Mouse (Mus musculus) midbrain, embryonic 14.5 days (tissue): Measurements from ENCODE around the gene Tprkb. TPM values are rescaled to one million over a fixed set of nuclear protein-coding genes. Genes with fewer than 3 reads are reported as not detected.
"Not testable (repeated sequence)": the region's sequence is repeated elsewhere in the genome, so short reads cannot be mapped to it uniquely, and the experiment has no call there.

ENCODE experiments used
- ATAC-seq: fragments of 200-750 bp; cut with Nextera tagmentation; 2 replicates; pipeline ENCODE4 v1.8.0; 2017; ENCODE audit warnings: moderate number of reproducible peaks, moderate library complexity; ENCODE audit not compliant: low FRiP score, low TSS enrichment
- DNase-seq: peaks from one replicate; pipeline ENCODE4 v3.0.0-alpha.2; 2015
- H3K27ac ChIP-seq: fragments of 300-500 bp; sonication (generic); replicated peaks from 2 replicates; pipeline ENCODE4 v1.5.1; 2014; ENCODE audit warnings: mild to moderate bottlenecking, low read depth, low read length, moderate library complexity
- H3K27me3 ChIP-seq: fragments of 300-500 bp; sonication (generic); 2 replicates; pipeline ENCODE4 v1.6.1; 2014; ENCODE audit warnings: low read length, control low read depth, mixed read lengths; ENCODE audit not compliant: control insufficient read depth, insufficient read depth
- H3K36me3 ChIP-seq: fragments of 300-500 bp; sonication (generic); 2 replicates; pipeline ENCODE4 v1.6.1; 2014; ENCODE audit warnings: low read length, control low read depth; ENCODE audit not compliant: control insufficient read depth, insufficient read depth
- H3K4me1 ChIP-seq: fragments of 300-500 bp; sonication (generic); 2 replicates; pipeline ENCODE4 v1.6.1; 2014; ENCODE audit warnings: mild to moderate bottlenecking, antibody characterized with exemption, low read length, control low read depth; ENCODE audit not compliant: control insufficient read depth, insufficient read depth
- H3K4me2 ChIP-seq: fragments of 300-500 bp; sonication (generic); 2 replicates; pipeline ENCODE4 v1.6.1; 2014; ENCODE audit warnings: mild to moderate bottlenecking, low read length, moderate library complexity
- H3K4me3 ChIP-seq: fragments of 300-500 bp; sonication (generic); replicated peaks from 2 replicates; pipeline ENCODE4 v1.5.1; 2014; ENCODE audit warnings: low read depth, low read length
- H3K9ac ChIP-seq: fragments of 300-500 bp; sonication (generic); replicated peaks from 2 replicates; pipeline ENCODE4 v1.6.1; 2014; ENCODE audit warnings: mild to moderate bottlenecking, low read length, moderate library complexity
- H3K9me3 ChIP-seq: fragments of 300-500 bp; sonication (generic); 2 replicates; pipeline ENCODE4 v1.6.1; 2016; ENCODE audit warnings: low read length, control low read depth, mixed read lengths; ENCODE audit not compliant: control insufficient read depth
- WGBS: fragments of 180-500 bp; shearing (Covaris S2); extraction: QIAGEN DNeasy Blood & Tissue Kit; methylation state at CpG from one replicate; pipeline ENCODE4 v1.1.7; 2014; 5-methylcytosine and 5-hydroxymethylcytosine counted together
- polyA plus RNA-seq: library from polyadenylated mRNA; unstranded; fragments of >200 nt; fragmentation: Nextera tagmentation; extraction: Ambion mirVana; gene quantifications from 2 replicates; pipeline ENCODE4 v1.2.1, GENCODE M21; 2014

Tprkb gene
- polyA plus RNA-seq, 1 experiment from 2014 or later, result 50.7 TPM

DNA sequence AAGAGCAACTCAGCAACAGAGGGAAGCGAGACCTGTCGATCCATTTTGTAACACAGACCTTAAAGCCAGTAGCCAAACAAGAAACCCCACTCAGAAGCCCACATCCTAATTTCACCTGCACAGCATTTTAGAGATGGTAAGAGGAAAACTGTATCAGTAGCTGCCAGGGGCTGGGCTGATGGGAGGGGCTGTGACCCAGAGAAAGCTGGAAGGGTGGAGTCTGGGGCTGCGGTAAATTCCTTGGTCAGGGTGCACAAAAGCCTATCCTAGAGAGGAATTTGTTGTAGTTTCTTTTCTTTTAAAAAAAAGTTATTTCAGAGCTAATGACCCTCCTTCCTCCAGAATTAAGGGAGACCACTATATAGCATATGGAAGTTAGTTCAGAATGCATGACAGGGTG is 30.8 kb downstream of the Tprkb start:
- Histone ChIP-seq H3K27me3 (no peaks in the 10 kb centered on the region), H3K36me3 (peaks cover 47% of the 10 kb centered on the region), H3K4me3 (no peak overlapping the region), H3K4me1 (no peaks in the 10 kb centered on the region), H3K9me3 (no peaks in the 10 kb centered on the region), H3K9ac (no peak overlapping the region), H3K27ac (no peak overlapping the region), H3K4me2 (no peak overlapping the region)
- DNase-seq (no peak), ATAC-seq (no peak)
- 98% methylated on average over 3 of the region's 3 CpGs for WGBS

DNA sequence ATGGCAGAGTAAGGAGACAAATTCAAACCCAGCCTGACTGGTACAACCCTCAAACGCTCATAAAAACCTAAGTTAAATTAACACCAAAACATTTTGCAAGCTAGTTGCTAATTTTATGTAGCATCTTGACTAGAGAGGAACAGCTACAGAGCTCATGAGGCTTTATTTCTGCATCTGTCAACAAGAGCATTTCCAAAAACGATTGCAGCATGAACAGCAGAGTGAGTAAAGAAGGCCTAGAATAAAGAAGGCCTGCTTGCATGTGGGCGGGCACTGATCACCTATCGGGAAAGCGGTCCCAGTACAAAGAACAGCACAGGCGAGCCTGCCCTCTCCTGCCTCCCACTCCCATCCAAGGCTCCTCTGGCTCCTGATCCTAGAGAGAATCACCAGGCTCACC is 36.9 kb downstream of the Tprkb start:
- Histone ChIP-seq H3K4me3 (no peak overlapping the region), H3K27ac (no peak overlapping the region), H3K36me3 (peaks cover 94% of the 10 kb centered on the region), H3K27me3 (no peaks in the 10 kb centered on the region), H3K4me1 (no peaks in the 10 kb centered on the region), H3K9ac (no peak overlapping the region), H3K4me2 (no peak overlapping the region), H3K9me3 (no peaks in the 10 kb centered on the region)
- WGBS, result 86% methylated on average over 6 of the region's 6 CpGs
- no peak for DNase-seq
- no peak for ATAC-seq

DNA sequence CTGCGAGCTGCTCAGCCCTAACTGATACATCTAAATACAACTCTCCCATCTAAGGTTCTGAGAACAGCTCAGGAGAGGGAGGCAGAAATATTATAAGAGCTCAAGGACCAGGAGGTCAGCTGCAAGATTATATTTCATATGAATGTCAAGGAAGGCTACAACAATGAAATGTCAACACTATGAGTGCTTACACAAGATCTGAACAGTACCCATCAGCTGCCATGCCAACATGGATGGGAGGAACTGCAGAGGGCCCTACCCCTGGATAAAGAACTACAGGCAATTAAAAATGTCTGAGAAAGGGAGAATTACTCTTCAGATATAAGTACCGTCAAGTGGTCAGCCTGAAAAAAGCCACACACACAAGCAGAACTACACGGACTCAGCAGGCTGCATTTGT is 45.9 kb downstream of the Tprkb start:
- Histone ChIP-seq H3K9me3 (no peaks in the 10 kb centered on the region), H3K36me3 (peaks cover 55% of the 10 kb centered on the region), H3K27me3 (no peaks in the 10 kb centered on the region), H3K4me3 (no peak overlapping the region), H3K27ac (no peak overlapping the region), H3K9ac (no peak overlapping the region), H3K4me2 (no peak overlapping the region), H3K4me1 (peaks cover 11% of the 10 kb centered on the region)
- ATAC-seq (no peak), DNase-seq (no peak)
- 89% methylated on average over 3 of the region's 3 CpGs for WGBS

DNA sequence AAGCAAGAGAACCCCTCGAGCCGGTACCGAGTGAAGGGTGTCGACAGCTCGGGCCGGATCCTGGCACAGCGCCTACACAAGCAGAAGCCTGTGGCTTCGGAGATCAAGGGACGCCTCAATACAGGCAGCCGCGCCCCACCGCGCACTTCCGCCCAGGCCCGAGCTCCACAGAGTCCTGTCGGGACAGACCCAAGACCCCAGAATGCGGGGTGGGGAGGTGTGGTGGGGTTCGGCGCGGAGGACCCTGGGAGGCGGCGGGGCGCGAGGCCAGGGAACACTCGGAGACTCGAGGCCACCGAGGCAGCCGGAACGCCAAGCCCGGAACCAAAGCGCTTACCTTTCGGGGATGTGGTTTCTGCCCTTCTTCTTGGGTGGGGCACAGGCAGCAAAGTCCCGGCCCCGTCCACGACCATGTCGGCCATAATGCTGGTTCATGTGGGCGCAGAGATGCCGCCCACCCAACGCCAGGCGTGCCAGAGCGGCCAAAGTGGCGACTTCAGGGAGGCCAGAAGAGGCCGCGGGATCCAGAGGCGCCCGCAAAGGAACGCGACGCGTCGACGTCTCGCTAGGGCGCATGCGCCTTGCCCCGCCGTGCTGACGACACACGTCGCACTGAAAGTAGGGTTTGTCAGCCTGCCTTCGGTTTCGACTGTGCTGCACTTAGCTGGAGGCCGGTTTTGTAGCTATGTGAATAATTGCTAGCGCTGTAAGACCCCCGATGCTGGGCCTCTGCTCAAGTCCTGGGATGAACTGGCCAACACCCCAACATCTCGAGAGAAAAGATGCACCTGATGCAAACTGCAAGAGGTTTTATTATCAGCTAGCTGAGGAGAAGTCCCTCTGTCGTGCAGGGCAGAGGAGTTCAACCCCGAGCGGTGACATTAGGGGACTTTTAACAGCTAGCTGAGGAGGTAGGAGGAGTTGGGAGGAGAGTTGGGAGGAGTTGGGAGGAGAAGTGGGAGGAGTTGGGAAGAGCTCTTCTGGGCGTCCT is 49.7 kb downstream of the Tprkb start, which contains the start of gene Dusp11:
TSS of gene Dusp11 (minus strand) at position 567 of the 991 bp plus-strand sequence.
- Histone ChIP-seq H3K4me3 (peak within 1 kb of the TSS; percentile 81), H3K36me3 (peaks cover 22% of the 10 kb centered on the region), H3K4me2 (peak within 1 kb of the TSS; percentile 82), H3K9ac (peak within 1 kb of the TSS; percentile 89), H3K27ac (peak within 1 kb of the TSS; percentile 92), H3K4me1 (peaks cover 11% of the 10 kb centered on the region), H3K27me3 (no peaks in the 10 kb centered on the region), H3K9me3 (no peaks in the 10 kb centered on the region)
- DNase-seq, result peak; percentile 98
- WGBS, result under 1% methylated on average over 70 of the region's 70 CpGs
- peak; percentile 96 for ATAC-seq

DNA sequence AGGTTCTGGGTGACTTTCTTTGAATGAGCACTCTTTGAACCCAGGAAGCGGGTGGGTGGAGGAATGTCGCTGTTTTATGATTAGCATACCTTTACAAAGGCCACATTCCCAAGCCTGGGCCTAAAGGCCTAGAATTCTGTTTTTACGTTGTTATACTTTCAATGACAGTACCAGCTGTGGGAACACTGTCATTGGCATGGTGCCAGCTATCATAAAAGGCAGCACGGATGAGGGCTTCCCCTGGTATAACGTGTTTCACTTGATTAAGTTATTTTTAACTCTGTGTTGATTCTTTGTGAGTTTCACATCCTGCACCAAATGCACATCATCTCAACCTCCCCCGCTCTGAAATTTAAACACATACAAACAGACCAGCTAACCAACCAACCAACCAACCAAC is 54.4 kb downstream of the Tprkb start:
- H3K4me2 ChIP-seq, H3K9me3 ChIP-seq, H3K9ac ChIP-seq, H3K27ac ChIP-seq, H3K4me1 ChIP-seq, H3K36me3 ChIP-seq, H3K4me3 ChIP-seq, ATAC-seq, H3K27me3 ChIP-seq: not testable (repeated sequence)
- peak; percentile 12 for DNase-seq
- 35% methylated on average over 4 of the region's 6 CpGs for WGBS

DNA sequence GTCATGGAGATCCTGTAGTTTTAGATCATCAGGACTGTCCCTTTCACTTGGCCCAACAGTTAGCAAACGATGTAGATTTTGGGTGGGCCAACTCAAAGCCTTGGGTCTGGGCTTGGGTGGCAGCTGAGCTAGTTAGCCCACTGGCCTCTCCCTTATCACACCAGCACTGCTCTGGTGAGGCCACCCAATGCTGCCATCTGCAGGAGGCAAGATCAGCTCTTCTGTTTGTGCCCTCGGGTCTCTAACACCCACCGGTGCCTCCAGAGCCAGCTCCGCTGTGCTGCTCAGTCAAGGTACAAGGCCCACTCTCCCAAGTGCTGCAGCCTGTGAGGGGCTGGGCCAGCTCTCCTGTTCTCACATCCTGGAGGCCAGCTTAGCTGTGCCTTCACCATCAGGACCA is 55.0 kb downstream of the Tprkb start:
- ATAC-seq (no peak), DNase-seq (no peak)
- Histone ChIP-seq H3K9me3 (no peaks in the 10 kb centered on the region), H3K27ac (no peak overlapping the region), H3K4me2 (no peak overlapping the region), H3K4me1 (no peaks in the 10 kb centered on the region), H3K9ac (no peak overlapping the region), H3K4me3 (no peak overlapping the region), H3K27me3 (no peaks in the 10 kb centered on the region), H3K36me3 (no peaks in the 10 kb centered on the region)
- 82% methylated on average over 4 of the region's 4 CpGs for WGBS

DNA sequence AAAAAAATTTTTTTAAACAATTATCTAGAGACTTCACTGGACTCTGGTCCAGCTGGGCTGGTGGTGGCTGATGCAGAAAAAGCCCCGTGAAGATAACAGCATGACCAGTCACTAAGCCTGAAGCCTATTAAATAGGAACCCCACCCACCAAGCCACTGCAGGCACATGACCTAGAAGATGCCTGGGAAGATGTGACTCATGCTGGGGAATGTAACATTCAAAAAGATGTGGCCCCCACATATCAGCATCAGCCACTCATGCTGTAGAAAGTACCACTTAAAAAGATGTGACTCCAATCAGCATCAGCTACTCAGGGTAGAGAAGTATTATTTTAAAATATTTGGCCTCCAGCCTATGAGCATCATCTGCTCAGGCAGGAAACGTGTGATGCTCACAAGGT is 58.2 kb downstream of the Tprkb start:
- H3K4me2 ChIP-seq, result no peak overlapping the region
- no peaks in the 10 kb centered on the region for H3K27me3 ChIP-seq
- DNase-seq (no peak), ATAC-seq (no peak)
- no peaks in the 10 kb centered on the region for H3K9me3 ChIP-seq
- H3K27ac ChIP-seq, result no peak overlapping the region
- H3K4me1 ChIP-seq, result no peaks in the 10 kb centered on the region
- no peak overlapping the region for H3K9ac ChIP-seq
- no peak overlapping the region for H3K4me3 ChIP-seq
- H3K36me3 ChIP-seq, result no peaks in the 10 kb centered on the region
- WGBS, result 65% methylated on average over 2 of the region's 2 CpGs

DNA sequence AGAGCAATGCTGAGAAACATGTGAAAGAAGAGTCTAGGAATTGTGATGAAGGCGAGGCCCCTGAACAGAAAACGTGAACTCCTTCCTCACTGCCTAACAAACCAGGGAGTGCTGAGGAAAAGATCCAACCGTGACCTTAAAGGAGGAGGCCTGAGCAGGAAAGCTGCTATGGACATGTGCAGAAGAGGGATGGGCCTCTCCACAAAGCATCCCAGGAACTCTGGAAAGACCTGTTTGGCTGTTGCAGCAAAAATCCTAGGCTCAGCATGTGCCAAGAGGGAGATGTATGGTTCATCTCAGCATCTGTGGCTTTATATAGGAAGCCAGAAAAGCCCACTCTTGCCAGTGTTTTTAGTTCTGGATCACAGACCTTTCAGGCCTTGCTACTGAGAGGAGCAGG is 61.0 kb downstream of the Tprkb start:
- 70% methylated on average over 3 of the region's 3 CpGs for WGBS
- DNase-seq (no peak), ATAC-seq (no peak)
- Histone ChIP-seq H3K4me3 (no peak overlapping the region), H3K36me3 (no peaks in the 10 kb centered on the region), H3K9ac (no peak overlapping the region), H3K27ac (no peak overlapping the region), H3K4me1 (no peaks in the 10 kb centered on the region), H3K27me3 (no peaks in the 10 kb centered on the region), H3K4me2 (no peak overlapping the region), H3K9me3 (no peaks in the 10 kb centered on the region)

DNA sequence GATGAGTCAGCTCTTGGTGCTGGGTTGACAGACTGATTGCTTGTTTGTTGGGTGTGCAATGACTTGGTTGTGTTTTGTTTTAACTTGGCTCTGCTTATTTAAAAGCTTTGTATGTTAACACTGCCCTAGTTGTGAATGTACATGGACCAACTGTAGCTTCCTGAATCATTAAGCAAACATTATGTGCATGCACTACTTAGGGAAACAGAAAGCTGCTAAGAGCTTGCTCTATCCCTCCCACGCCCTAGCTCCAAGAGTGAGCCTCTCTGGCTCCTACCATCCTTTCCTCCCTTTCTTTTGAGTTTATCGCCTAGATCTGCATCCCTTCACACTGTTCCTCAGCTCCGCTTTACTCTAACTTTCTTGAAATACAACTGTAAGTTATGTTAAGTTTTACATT is 61.7 kb downstream of the Tprkb start:
- no peaks in the 10 kb centered on the region for H3K36me3 ChIP-seq
- no peaks in the 10 kb centered on the region for H3K4me1 ChIP-seq
- no peak overlapping the region for H3K4me3 ChIP-seq
- no peak overlapping the region for H3K9ac ChIP-seq
- no peaks in the 10 kb centered on the region for H3K27me3 ChIP-seq
- H3K27ac ChIP-seq, result no peak overlapping the region
- DNase-seq, result no peak
- H3K9me3 ChIP-seq, result no peaks in the 10 kb centered on the region
- WGBS, result 83% methylated on average over 3 of the region's 3 CpGs
- no peak for ATAC-seq
- H3K4me2 ChIP-seq, result no peak overlapping the region
